Mouse (Mus musculus): Measurements from ENCODE around the gene Thap11. TPM values are rescaled to one million over a fixed set of nuclear protein-coding genes. Genes with fewer than 3 reads are reported as not detected.
A peak's percentile ranks its signal among the peaks of the same experiment; 100 is the strongest.

The Thap11 gene
- polyA plus RNA-seq, 1 experiment from 2014 or later = 60.0 TPM

DNA sequence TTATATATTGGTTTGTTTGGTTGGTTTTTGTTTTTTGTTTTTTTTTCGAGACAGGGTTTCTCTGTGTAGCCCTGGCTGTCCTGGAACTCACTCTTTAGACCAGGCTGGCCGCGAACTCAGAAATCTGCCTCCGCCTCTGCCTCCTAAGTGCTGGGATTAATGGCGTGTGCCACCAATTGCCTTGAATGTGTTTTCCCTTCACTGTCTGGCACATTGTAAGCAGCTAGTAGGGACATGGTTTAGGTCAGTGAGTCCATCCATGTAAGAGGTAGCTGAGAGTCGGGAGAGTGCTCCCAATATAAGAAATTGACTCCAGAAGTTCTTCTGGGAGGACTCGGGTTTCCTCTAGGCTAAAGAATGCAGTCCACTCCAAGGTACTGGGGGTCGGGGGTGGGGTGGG is 629 bp upstream of the Thap11 start:
- peak overlapping the region; percentile 85 for H3K4me3 ChIP-seq (replicated peaks)
- H3K9me3 ChIP-seq = no peaks in the 10 kb centered on the region
- ATAC-seq = no peak
- H3K27me3 ChIP-seq (replicated peaks) = no peaks in the 10 kb centered on the region
- H3K4me2 ChIP-seq (replicated peaks) = peak overlapping the region; percentile 91
- 25% methylated on average over 8 of the region's 8 CpGs for WGBS
- peak overlapping the region; percentile 73; the same call in 1 of the 2 replicates for H3K9ac ChIP-seq
- no peak overlapping the region for H3K27ac ChIP-seq
- peaks cover 28% of the 10 kb centered on the region for H3K4me1 ChIP-seq (replicated peaks)
- no peaks in the 10 kb centered on the region; the same call in 1 of the 2 replicates for H3K36me3 ChIP-seq

- ATAC-seq = peak; percentile 57
- peaks cover 29% of the 10 kb centered on the region for H3K4me1 ChIP-seq (replicated peaks)
Measured at GRCm38 (mm10) chr8:105855248-105856167, 576 bp downstream of the Thap11 start.

DNA sequence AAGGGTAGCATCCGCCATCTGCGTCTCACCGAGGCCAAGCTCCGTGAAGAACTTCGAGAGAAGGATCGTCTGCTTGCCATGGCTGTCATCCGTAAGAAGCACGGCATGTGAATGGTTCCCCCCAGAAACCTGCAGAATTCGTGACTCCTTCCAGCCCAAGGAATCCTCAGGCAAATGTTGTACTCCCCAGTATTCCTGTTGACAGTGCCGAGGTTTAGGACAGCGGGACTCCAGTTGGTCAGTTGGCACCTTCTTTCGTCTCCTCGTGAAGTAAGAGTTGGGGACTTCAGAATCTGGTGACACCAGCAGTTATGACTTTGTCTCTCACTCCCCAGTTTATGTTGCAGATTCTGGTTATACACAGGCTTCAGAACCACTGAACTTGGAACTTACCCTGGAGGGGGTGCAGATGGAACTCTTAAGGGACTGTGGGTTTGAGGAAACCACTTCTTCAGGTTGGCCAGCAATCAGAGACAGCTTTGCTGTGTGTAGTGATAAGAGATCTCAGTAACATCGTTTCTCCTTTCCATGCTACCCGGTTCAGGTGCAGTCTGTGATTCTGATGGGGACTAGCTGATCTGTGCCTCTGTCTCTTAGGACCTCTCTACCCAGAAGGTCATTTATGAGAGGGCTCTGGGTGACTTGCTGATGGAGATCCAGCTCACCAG is 1.4 kb downstream of the Thap11 start:
- Histone ChIP-seq H3K27me3 (replicated peaks) (no peaks in the 10 kb centered on the region), H3K4me2 (replicated peaks) (peak overlapping the region; percentile 91), H3K36me3 (no peaks in the 10 kb centered on the region), H3K4me3 (replicated peaks) (peak overlapping the region; percentile 85), H3K9ac (peak overlapping the region; percentile 73), H3K4me1 (replicated peaks) (peaks cover 26% of the 10 kb centered on the region), H3K27ac (peak overlapping the region; percentile 89), H3K9me3 (no peaks in the 10 kb centered on the region)
- WGBS = 12% methylated on average over 15 of the region's 15 CpGs
- no peak for ATAC-seq

More at GRCm38 (mm10) chr8:105855248-105856167, 576 bp downstream of the Thap11 start:
- H3K27me3 ChIP-seq (replicated peaks) = no peaks in the 10 kb centered on the region
- H3K9ac ChIP-seq = peak overlapping the region; percentile 73
- no peaks in the 10 kb centered on the region for H3K9me3 ChIP-seq
- H3K4me3 ChIP-seq (replicated peaks) = peak overlapping the region; percentile 85
- under 1% methylated on average over 71 of the region's 71 CpGs for WGBS
- H3K27ac ChIP-seq = peak overlapping the region; percentile 89
- H3K36me3 ChIP-seq = no peaks in the 10 kb centered on the region
- peak overlapping the region; percentile 91 for H3K4me2 ChIP-seq (replicated peaks)

- Histone ChIP-seq H3K9me3 (no peaks in the 10 kb centered on the region), H3K4me3 (replicated peaks) (no peak overlapping the region), H3K27me3 (replicated peaks) (no peaks in the 10 kb centered on the region), H3K4me2 (replicated peaks) (no peak overlapping the region), H3K4me1 (replicated peaks) (peaks cover 35% of the 10 kb centered on the region), H3K9ac (no peak overlapping the region), H3K36me3 (no peaks in the 10 kb centered on the region), H3K27ac (no peak overlapping the region)
- no peak for ATAC-seq
- WGBS = 83% methylated on average over 5 of the region's 5 CpGs
Measured at GRCm38 (mm10) chr8:105858495-105858894, 3.6 kb downstream of the Thap11 start.

DNA sequence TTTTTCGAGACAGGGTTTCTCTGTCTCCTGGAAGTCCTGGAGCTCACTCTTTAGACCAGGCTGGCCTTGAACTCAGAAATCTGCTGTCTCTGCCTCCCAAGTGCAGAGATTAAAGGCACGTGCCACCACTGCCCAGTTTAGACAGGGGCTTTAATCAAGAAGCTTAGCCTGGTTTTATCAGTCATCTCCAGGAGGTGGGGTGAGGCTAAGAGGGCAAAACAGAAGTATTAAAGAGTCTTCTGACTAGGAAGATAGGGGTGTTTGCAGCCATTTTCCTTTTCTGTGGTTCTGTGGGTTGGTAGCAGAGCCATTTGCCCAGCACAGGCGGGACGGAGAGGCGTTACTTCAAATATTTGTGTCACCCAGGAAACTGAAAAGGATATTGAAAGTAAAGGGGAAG is 4.4 kb downstream of the Thap11 start:
- ATAC-seq = no peak
- Histone ChIP-seq H3K4me1 (replicated peaks) (peaks cover 35% of the 10 kb centered on the region), H3K27me3 (replicated peaks) (no peaks in the 10 kb centered on the region), H3K4me3 (replicated peaks) (no peak overlapping the region), H3K9me3 (no peaks in the 10 kb centered on the region), H3K36me3 (no peaks in the 10 kb centered on the region), H3K27ac (peak overlapping the region; percentile 48; the same call in 1 of the 2 replicates), H3K4me2 (replicated peaks) (peak overlapping the region; percentile 59; the same call in 1 of the 2 replicates), H3K9ac (no peak overlapping the region)
- 52% methylated on average over 5 of the region's 5 CpGs for WGBS

- Histone ChIP-seq H3K27ac (peak within 1 kb of the TSS; percentile 94), H3K9me3 (no peaks in the 10 kb centered on the region), H3K36me3 (no peaks in the 10 kb centered on the region), H3K4me1 (replicated peaks) (peaks cover 35% of the 10 kb centered on the region), H3K9ac (peak within 1 kb of the TSS; percentile 91), H3K4me3 (replicated peaks) (peak within 1 kb of the TSS; percentile 94), H3K4me2 (replicated peaks) (peak within 1 kb of the TSS; percentile 68), H3K27me3 (replicated peaks) (no peaks in the 10 kb centered on the region)
- under 1% methylated on average over 55 of the region's 59 CpGs for WGBS
- ATAC-seq = peak; percentile 99
Measured at GRCm38 (mm10) chr8:105860143-105860981, 5.4 kb downstream of the Thap11 start, which contains the start of gene Nutf2. TSS of gene Nutf2 (plus strand) at chr8:105860580.

DNA sequence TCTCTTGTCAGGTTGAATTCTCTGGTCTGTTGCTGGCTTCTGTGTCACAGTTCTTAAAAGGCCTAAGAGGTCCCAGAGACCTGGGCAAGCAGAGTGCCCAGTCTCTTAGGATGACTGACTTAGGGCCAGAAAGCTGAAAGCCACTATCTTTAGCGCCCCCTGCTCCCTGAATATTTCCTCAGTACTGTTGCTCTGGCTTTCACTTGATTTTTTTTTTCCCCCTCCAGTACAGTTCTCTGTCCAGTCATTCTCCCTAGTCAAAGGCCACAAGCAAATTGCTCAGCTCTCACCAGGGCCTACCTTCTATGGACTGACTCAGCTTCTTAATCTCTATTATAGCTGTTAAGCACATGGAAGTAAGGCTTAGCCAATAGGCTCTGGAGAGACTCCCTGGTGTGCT is 7.0 kb downstream of the Thap11 start:
- no peaks in the 10 kb centered on the region for H3K9me3 ChIP-seq
- H3K4me3 ChIP-seq (replicated peaks) = peak overlapping the region; percentile 94
- WGBS = 5% methylated on average over 1 of the region's 1 CpGs
- peaks cover 30% of the 10 kb centered on the region for H3K4me1 ChIP-seq (replicated peaks)
- peaks cover 13% of the 10 kb centered on the region for H3K36me3 ChIP-seq
- no peaks in the 10 kb centered on the region for H3K27me3 ChIP-seq (replicated peaks)
- peak overlapping the region; percentile 68 for H3K4me2 ChIP-seq (replicated peaks)
- ATAC-seq = no peak
- 0 out of 2 replicates have a peak overlapping the region, but pooled peaks have one; percentile 3 for H3K27ac ChIP-seq
- peak overlapping the region; percentile 91 for H3K9ac ChIP-seq

DNA sequence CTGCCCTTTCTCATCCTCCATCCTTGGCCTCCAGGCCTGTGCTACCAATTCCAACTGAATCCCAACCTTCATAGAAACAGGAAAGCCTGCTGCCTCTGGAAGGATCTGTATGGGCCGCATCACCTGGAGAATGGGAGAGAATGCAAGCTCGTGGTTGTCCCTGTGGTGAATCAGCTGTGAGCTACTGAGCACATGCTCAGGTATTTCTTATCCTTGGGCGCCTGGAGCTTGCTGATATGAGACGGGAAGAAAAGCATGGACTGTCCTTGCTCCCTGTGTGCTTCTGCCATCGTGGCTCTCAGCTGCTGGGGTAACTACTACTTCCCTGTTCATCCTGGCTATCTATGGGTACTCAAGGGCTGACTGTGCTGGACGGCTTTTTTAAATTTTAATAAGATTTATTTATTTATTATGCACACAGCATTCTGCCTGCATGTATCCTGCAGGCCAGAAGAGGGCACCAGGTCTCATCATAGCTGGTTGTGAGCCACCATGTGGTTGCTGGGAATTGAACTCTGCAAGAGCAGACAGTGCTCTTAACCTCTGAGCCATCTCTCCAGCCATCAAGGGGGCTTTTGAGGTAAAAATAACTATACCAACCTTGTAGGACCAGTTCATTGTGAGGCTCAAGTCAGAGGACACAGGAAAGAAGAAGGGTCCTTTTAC is 11.6 kb downstream of the Thap11 start:
- no peak overlapping the region for H3K4me3 ChIP-seq (replicated peaks)
- no peaks in the 10 kb centered on the region for H3K9me3 ChIP-seq
- H3K36me3 ChIP-seq = peaks cover 35% of the 10 kb centered on the region
- WGBS = 81% methylated on average over 6 of the region's 6 CpGs
- H3K27me3 ChIP-seq (replicated peaks) = no peaks in the 10 kb centered on the region
- H3K4me2 ChIP-seq (replicated peaks) = no peak overlapping the region
- ATAC-seq = no peak
- H3K9ac ChIP-seq = no peak overlapping the region
- no peak overlapping the region for H3K27ac ChIP-seq
- peaks cover 8% of the 10 kb centered on the region for H3K4me1 ChIP-seq (replicated peaks)

DNA sequence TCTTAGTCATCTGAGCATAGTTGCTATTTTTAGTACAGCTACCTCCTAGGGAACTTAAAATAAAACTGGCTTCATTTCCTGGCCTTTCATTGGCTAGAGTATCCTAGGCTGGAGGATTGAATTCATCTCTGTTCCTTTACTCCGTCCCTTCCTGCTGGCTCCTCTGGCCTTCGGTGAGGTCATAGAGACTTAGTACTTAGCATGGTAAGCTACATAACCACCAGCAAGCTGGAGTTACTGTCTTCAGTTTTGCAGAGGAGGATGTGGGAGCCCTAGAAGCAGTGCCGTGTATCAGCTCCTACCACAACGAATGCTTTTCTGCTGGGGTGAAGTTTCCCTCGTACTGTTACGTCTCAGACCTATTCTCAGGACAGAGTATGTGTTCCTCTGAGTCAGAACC is 19.4 kb downstream of the Thap11 start:
- ATAC-seq = no peak
- no peak overlapping the region for H3K4me3 ChIP-seq (replicated peaks)
- H3K27ac ChIP-seq = no peak overlapping the region
- H3K9me3 ChIP-seq = no peaks in the 10 kb centered on the region
- H3K4me2 ChIP-seq (replicated peaks) = no peak overlapping the region
- WGBS = 86% methylated on average over 6 of the region's 6 CpGs
- H3K9ac ChIP-seq = no peak overlapping the region
- H3K36me3 ChIP-seq = peaks cover 31% of the 10 kb centered on the region
- no peaks in the 10 kb centered on the region for H3K27me3 ChIP-seq (replicated peaks)
- H3K4me1 ChIP-seq (replicated peaks) = no peaks in the 10 kb centered on the region

GRCm38 (mm10) chr8:105880754-105881520 is 26.0 kb downstream of the Thap11 start, which contains the start of gene Edc4:
TSS of gene Edc4 (plus strand) at chr8:105880881.
- under 1% methylated on average over 45 of the region's 45 CpGs for WGBS
- peak within 1 kb of the TSS; percentile 64 for H3K27ac ChIP-seq

More at GRCm38 (mm10) chr8:105880754-105881520, 26.0 kb downstream of the Thap11 start, which contains the start of gene Edc4:
- Histone ChIP-seq H3K27me3 (replicated peaks) (no peaks in the 10 kb centered on the region), H3K36me3 (peaks cover 25% of the 10 kb centered on the region), H3K9ac (peak within 1 kb of the TSS; percentile 90), H3K4me1 (replicated peaks) (peaks cover 14% of the 10 kb centered on the region), H3K4me3 (replicated peaks) (peak within 1 kb of the TSS; percentile 86), H3K9me3 (no peaks in the 10 kb centered on the region), H3K4me2 (replicated peaks) (peak within 1 kb of the TSS; percentile 87)
- peak; percentile 92 for ATAC-seq

Measured in intestine, embryonic 15.5 days (tissue).